Mouse (Mus musculus) E14TG2a.4 (cell line): ENCODE measurements around the gene Lamc2.

Experiments used
- CTCF ChIP-seq: conservative IDR thresholded peaks from 2 replicates; pipeline ENCODE4 v1.5.1; 2014; ENCODE audit warnings: low read length
- POU5F1 ChIP-seq: IDR thresholded peaks from 2 replicates; pipeline ENCODE4 v1.6.1; 2014; ENCODE audit warnings: low read length, borderline replicate concordance

DNA sequence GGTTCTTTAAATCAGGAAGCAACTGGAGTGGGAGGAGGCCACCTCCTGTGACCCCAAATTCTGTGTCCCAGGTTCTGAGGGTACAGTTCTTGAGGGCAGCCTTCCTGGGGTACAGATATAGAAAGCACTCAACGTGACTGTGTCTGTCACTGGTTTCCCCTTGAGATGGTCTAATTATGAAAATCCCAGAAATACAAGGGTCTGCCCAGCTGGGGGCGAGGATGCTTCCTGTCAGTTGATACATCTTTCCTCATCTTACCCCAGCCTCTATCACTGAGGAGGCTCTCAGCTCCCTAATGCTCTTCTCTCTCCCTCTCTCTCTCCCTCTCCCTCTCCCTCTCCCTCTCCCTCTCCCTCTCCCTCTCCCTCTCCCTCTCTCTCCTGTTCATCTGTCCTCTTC is 96.2 kb downstream of the Lamc2 start:
- no peak for TF ChIP-seq CTCF
- TF ChIP-seq POU5F1 = no peak
